Mouse (Mus musculus): ENCODE data around the gene Prkn. TPM values are rescaled to one million over a fixed set of nuclear protein-coding genes. Genes with fewer than 3 reads are reported as not detected.

Gene Prkn
- total RNA-seq, 2 experiments from 2014 or later = 12.8 to 12.9 TPM

DNA sequence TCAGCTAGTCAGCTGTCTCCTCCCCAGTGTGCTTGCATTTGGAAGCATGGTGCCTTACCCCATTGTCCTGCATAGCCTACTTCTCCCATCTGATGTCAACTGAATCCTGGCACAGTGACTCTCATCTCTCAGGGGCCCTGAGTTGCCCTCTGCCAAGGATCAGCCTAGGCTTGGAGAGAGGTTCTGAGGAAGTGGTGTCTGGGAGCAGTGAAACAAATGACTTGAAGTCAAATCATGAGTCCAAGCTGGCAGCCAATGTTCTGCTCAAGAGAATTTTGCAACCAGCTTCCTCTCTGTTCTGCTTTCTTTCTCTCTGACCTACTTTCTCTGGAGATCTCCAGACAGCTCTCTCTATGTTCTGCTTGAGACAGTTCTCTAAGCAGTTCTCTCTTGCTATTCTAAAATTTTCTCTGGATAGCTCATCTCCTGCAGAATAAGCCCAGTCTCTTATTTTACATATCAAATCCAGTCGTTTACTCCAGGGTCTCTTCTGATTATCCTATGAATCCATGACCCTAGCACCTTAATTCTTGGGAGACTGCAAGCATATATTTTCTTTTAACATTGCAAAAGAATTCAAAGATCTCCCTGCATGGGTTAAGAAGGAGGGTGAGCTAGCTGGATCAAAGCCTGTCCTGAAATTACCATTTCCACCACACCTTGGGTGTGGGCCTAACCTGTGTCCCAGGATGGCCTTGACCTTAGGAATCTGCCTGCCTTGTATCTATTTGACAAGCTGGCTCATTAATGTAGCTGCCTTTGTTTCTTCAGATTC is 512.8 kb downstream of the Prkn start:
- no peak for DNase-seq
- intact Hi-C loops (cut with DNase I; ENCODE audit: low total_unique reads) = no loop called here

DNA sequence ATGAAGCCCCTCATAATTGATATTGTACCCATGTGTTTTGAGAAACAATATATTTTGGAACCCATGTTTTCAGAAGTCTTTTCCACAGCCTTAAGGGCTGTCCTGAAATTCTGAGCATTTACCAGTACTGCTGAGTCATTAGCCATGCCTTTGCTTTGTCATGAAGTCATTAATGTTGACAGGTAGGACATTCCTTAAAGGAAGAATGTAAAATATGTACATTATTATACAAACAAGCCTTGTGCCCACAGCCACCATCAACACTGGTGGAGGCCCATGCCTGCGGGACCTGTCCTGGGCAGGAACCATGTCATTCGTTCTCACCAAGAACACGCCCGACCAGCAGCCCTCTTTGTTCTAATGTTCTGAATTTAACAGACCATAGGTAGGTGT is 513.4 kb downstream of the Prkn start:
- no peak for DNase-seq
- intact Hi-C loops (cut with DNase I; ENCODE audit: low total_unique reads) = no loop called here

DNA sequence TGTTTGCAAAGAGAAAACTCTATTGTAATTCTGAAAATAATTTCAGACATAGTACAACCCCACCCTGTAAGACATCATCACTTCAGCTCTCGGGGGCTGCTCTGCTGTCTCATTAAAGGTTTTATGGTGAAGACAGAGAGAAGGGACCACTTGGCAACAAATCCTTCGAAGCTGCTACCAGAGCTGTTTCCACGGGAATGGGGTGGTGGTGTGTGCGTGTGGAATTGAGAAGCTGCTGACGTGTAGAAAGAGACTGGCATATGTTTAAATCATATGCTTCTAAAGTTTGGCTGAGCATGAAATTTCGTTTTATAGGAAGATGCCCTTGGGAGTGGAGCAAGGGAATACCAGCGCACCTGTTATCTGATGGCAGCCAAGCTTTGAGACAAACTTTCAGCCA is 514.2 kb downstream of the Prkn start:
- intact Hi-C loops (cut with DNase I; ENCODE audit: low total_unique reads) = no loop called here

DNA sequence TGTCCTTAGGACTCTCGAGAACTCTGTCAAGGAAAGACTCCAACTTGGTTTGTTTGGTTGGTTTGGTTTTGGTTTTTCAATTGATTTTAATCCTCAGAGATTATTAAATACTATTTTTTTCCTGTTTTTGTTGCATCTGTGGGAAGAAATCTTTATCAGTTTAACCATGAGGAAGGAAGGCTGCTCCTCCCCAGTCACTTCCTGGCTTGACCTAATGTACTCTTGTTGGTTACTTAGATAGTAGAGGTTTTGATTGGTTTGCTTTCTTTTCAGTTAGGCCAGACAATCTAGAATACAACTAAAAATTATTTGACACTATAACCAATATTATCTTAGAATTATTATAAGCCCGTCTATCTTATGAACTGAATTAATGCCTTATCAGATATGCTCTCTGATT is 535.3 kb downstream of the Prkn start:
- intact Hi-C loops (cut with DNase I; ENCODE audit: low total_unique reads) = no loop called here

More for the DNA sequence above, 514.2 kb downstream of the Prkn start:
- DNase-seq = no peak

DNA sequence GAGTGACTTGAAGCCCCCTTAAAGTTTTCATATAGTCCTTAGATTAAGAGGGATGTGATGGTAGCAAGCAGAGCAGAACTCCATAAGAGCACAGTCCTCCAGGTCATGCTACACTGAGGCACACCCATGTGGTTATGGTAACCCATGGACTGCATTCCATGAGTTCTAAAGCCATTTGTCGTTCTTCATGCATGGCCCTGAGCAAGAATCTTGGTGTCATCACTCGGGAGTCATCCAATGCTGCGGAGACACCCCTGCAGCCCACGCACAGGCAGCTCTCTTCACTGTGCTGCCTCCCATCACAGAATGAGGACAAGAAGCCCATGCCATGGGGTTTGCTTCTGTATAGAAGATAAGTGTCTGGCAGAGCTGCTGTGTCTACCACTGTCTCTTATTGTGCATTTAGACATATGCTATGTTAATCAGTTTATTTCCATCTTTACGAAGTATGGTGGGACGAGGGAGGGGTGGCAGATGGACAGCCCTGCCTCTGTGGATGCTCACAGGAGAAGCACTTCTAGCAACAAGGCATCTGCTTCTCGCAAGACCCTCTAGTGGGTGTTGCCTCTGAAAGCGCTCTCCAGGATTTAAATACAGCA is 543.3 kb downstream of the Prkn start:
- intact Hi-C loops (cut with DNase I; ENCODE audit: low total_unique reads) = no loop called here

More for the DNA sequence above, 535.3 kb downstream of the Prkn start:
- DNase-seq = no peak

DNA sequence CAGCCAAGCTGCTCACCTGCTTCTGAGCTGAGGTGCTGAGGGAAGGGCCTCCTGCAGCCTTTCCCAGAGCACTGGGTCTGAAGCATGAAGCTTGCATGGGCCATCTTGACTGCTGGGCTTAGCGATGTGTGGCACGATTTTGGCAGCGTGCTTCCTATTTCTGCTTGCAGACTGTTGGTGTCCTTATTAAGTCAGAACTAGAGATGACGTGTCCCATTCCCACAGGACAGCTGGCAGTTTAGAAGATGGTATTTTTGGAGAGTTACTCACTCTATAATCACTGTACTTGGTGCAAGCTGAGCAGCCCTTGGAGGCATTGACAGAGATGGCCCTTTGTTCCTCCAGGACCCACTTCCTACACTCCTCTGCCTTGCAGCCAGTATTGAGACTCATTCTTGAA is 545.1 kb downstream of the Prkn start:
- intact Hi-C loops (cut with DNase I; ENCODE audit: low total_unique reads) = no loop called here
- no peak for DNase-seq

More for the DNA sequence above, 543.3 kb downstream of the Prkn start:
- no peak for DNase-seq

DNA sequence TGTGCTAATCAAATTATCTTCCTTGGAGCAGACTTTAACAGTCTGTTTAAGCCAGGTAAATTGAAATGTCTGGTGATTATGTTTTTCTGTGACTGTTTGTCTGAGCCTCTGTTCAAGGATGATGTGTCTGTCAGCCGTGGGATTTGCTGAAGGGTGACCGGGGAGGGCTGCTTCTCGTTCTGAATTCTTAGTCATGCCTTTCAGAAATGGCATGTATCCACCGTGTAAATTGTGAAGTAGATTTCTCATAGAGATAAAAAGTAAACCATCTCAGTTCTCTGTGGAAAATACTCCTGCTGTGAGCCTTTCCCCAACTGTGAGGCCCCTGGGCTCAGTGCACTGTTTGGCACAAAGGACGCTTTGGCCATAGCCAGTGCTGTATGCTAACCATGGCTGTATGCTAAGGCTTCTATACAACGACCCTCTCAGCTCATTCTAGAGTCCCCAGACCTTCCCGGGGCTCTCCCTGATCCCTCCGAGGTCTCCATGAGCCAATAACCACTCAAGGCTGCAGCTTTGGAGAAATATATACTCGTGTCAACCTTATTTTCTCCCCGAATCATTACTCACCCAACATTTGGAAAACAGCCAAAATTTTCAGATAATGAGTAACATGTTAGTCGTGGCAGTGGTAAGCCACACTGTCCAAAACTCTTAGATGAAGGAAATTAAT is 552.6 kb downstream of the Prkn start:
- intact Hi-C loops (cut with DNase I; ENCODE audit: low total_unique reads) = no loop called here
- no peak for DNase-seq

DNA sequence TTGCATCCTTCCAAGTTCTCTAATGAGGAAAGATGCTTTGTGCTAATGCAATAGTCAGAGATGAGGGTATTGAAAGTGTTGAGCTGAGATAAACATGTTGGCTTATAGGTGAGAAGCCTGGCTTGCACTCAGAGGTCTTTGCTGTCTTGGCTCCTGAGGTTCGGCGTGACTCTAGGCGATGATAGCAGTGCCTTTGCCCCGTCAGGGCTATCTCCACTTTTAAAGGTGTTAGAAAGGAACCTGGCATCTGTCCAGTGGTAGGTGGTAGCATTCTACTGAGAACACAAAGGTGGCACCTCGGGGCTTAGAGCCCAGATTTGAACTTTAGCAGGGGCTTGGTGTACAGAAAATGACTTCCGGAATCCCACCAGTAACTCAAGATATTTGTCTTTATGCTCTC is 554.4 kb downstream of the Prkn start:
- intact Hi-C loops (cut with DNase I; ENCODE audit: low total_unique reads) = no loop called here
- DNase-seq = no peak

DNA sequence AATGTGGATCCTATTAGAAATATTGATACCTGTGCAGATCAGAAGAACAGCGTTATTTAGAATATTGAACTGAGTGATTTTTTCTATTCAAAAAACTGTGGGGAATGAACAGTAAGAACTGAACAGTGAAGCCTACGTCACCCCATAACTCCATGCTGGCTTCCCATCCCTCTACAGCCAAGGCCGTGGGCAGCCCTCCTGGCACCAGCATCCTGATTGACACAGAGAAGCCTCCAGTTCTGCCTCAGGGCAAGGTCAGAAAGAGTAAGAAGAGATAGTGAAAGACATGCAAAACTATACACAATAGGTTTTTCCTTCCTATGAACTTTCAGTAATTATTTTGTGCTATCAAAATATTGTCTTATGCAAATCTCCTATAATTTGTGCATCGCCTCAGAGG is 557.5 kb downstream of the Prkn start:
- intact Hi-C loops (cut with DNase I; ENCODE audit: low total_unique reads) = no loop called here
- no peak for DNase-seq

DNA sequence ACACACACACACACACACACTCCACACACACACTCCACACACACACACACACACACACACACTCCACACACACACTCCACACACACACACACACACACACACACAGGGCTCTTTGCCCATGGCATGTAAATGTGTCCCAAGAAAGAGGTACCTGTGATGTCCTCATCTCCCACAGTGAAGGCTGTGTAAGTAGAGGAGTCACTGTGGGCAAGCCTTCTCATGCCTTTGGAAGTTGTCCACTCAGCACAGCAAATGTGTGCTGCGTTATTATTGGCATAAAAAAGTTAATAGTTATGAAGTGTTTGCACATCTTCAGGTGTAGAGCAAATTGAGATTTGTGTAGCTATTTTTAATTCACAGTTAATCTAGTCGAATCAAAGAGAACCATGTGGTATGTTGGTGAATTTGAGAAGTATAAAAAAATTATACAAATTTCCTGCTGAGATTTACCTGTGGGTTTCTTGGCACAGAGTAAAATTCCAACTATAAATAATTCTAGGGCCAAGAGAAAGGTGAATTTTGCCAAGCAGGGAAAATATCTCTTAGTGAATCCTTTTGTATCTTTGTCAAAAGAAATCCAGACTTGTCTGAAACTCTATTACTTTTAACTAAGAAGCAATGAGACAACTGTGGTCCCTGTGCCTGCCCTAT is 562.2 kb downstream of the Prkn start:
- intact Hi-C loops (cut with DNase I; ENCODE audit: low total_unique reads) = no loop called here
- DNase-seq = no peak

DNA sequence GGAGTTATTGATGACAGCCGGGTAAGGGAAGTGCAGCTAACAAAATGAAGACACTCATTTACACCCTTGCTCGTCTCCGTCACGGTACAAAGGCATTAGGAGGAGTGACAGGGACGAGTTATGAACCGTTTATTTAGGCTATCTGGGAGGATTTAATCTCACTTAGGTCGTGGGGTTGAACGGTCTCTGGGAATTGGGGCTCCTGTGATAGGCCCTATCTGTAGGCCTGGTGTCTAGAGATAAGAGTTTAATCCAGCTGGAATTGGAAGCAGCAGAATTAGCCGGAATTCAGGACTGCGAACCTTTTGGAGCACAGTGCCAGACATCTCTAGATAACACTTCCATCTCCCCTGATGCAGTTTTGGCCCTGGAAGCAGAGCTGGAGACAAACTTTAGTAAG is 571.2 kb downstream of the Prkn start:
- DNase-seq = no peak
- intact Hi-C loops (cut with DNase I; ENCODE audit: low total_unique reads) = no loop called here

DNA sequence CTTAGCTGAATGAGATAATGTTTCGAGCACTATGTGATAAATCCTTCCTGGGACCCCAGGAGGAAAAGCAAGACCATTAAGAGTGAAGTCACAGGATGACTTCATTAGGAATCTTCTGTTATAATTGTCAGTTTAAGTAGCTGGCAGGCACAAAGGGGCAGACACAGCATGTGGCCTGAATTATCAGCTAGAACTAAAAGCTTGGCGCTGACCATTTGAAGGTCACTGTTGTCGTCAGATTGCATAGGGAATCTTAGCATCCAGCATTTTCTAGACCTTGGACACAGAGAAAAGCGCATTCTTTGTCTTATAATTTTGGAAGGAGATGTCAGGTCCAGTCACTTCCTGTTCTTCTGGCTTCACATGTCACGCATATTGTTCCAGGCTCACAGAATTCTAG is 573.5 kb downstream of the Prkn start:
- intact Hi-C loops (cut with DNase I; ENCODE audit: low total_unique reads) = no loop called here
- DNase-seq = no peak

DNA sequence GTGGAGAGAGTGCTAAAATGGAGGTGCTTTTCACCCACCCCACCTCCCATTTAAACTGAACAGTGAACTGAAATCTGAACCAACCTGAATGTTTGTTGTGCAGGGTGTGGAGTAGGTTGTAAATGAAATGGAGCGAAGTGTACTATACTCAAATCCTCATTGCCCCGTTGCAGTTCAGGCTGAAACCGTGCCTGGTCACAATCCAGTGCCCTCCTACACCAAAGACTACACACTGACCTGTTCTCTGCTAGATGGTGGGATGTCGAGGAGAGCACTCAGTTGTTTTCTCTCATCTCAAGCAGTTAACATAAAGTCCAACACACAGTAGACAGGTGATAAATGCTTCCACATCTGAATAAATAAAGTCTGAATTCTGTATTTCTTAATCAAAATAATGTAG is 574.1 kb downstream of the Prkn start:
- intact Hi-C loops (cut with DNase I; ENCODE audit: low total_unique reads) = no loop called here

DNA sequence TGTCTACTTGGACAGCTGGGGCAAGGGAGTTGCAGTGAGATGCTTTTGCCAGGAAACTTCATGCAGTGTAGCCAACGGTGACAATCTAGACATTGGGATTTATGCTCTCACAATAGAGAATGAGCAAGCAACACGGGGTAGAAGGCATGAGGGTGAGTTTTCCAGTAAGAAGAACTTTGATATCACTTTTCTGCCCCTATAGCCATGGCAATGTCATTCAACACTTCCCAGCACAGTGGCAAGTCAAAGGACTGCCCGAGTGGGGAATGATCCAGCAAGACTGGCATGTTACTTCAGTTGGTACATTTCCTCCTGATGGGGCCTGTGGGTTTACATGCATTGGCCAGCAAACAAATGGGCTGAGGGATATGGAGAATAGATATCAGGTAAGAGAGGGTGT is 577.0 kb downstream of the Prkn start:
- DNase-seq = no peak
- intact Hi-C loops (cut with DNase I; ENCODE audit: low total_unique reads) = no loop called here

More for the DNA sequence above, 574.1 kb downstream of the Prkn start:
- no peak for DNase-seq

DNA sequence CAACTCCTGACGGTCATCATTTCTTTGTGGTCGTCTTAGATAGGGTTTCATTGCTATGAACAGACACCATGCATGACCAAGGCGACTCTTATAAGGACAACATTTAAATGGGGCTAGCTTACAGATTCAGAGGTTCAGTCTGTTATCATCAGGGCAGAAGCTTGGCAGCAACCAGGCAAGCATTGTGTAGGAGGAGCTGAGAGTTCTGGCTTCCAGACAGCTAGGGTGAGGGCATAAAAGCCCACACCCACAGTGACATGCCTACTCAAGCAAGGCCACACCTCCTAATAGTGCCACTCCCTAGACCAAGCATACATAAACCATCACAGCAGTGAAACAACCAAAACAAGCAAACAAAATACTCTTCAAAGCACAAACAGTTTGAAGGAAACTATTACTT is 579.3 kb downstream of the Prkn start:
- intact Hi-C loops (cut with DNase I; ENCODE audit: low total_unique reads) = no loop called here

DNA sequence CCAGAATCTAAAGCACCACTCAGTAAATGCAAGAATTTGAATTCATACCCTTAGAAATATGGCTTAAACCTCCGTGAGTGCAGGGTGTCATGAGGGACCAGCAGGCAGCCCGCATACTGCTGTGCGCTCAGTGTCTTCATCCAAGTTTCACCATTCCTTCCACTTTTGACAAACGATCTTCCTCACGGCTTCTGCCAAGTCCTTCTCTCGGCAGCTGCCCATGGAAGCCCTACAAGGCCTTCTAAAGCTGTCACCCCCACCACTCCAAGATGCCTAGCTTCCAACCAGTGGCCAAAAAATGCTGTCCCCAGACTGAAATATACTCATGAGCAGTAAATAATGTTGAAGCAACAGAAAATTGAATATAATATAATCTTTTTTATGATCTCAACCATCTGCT is 580.7 kb downstream of the Prkn start:
- peak; percentile 4 for DNase-seq
- intact Hi-C loops (cut with DNase I; ENCODE audit: low total_unique reads) = no loop called here

More for the DNA sequence above, 579.3 kb downstream of the Prkn start:
- DNase-seq = no peak

DNA sequence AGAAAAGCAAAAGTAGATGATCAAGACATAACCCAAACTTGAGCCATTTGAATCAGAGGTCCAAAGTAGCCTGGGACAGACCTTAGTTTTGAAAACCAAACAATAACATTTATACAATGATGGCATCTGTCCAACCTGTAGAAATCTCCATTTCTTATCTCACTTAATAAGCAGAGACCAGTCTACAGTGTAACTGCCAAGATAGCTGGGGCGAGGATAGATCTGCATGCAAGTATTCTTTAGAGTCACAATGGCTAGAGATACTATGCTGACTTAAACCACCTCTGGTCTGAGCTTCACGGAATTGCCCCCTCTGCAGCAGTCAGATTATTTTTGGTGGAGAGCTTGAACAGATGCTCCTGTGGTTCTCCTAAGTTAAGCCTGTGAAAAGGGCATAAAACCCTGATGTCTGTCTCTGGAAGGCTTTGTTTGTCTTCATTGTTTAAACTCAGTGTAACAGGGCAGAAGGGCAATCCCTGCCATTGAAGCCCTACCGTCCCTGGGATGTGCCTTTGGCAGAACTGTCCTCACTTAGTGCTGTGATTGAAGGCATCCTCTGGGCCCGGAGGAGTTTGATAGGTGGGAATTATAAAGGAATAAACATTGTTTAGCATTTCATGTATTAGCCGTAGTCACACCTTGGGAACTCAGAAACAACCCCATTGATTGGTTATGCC is 581.2 kb downstream of the Prkn start:
- intact Hi-C loops (cut with DNase I; ENCODE audit: low total_unique reads) = no loop called here
- DNase-seq = no peak

DNA sequence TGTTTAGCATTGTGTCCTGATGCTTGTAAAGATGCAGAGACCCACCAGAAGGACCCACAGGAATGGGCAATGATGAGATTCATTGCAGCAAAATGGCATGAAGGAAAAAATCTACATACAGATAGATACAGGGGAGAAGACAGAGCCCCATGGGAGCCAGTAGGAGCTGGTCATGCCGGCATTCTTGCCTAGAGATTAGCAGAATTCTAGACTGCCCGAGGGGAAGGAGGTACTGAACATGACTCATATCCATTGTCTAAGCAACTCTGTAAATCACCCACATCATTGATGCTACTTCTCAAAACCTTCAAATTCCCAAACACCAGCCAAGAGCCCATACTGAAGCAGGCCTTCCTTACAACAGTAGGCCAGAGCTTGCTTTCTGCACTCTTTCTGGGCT is 591.1 kb downstream of the Prkn start:
- intact Hi-C loops (cut with DNase I; ENCODE audit: low total_unique reads) = no loop called here
- DNase-seq = no peak

DNA sequence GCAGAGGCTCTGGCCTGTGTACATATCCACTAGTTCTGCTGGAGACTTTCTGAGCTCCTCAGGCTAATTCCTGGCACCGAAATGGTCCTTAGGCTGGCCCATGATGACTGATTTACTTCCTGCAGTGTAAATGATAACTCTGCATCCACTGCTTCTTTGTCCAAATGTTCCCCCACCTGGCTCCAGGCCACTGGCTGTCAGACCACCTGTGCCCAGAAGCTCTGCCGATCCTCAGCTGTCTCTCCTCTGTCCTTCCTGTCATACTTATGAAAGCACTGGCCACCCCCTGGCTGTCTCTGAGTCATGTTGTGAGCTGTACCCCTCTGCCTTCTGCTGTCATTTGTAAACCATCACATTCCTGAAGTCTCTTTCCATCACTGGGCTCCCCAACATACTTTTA is 592.4 kb downstream of the Prkn start:
- DNase-seq = no peak
- intact Hi-C loops (cut with DNase I; ENCODE audit: low total_unique reads) = no loop called here

DNA sequence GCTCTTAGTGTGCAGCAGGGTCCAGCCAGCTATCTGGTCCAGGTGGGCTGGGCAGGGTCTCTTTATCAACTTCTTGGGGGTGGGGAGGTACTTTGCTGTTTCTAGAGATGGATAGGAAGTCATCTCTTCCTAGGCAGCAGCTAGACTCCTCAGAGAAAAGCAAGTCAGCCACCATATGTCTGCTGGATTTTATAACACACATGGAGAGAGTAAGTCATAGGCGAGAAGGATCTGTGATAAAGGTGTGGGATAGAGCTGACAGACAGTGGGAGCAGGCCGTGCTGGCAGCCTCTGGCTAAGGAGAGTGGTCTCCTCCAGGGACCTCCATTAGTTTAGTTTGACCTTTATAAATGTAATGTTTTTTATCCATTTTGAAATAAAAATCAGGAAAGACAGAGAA is 622.5 kb downstream of the Prkn start:
- intact Hi-C loops (cut with DNase I; ENCODE audit: low total_unique reads) = no loop called here
- DNase-seq = no peak

Measured in gastrocnemius, postnatal 14 days (tissue).